Mouse (Mus musculus) B cell, adult 67 days (primary cell): ENCODE data around the gene Zcwpw1. TPM values are rescaled to one million over a fixed set of nuclear protein-coding genes. Genes with fewer than 3 reads are reported as not detected.

Experiments
- total RNA-seq, 2 experiments: library from RNA; stranded (reverse); gene quantifications; 4 replicates each; pipeline ENCODE4 v1.2.4; 2023

Gene Zcwpw1
- total RNA-seq: 10 to 100 TPM; 21.1 to 23.3 TPM

DNA sequence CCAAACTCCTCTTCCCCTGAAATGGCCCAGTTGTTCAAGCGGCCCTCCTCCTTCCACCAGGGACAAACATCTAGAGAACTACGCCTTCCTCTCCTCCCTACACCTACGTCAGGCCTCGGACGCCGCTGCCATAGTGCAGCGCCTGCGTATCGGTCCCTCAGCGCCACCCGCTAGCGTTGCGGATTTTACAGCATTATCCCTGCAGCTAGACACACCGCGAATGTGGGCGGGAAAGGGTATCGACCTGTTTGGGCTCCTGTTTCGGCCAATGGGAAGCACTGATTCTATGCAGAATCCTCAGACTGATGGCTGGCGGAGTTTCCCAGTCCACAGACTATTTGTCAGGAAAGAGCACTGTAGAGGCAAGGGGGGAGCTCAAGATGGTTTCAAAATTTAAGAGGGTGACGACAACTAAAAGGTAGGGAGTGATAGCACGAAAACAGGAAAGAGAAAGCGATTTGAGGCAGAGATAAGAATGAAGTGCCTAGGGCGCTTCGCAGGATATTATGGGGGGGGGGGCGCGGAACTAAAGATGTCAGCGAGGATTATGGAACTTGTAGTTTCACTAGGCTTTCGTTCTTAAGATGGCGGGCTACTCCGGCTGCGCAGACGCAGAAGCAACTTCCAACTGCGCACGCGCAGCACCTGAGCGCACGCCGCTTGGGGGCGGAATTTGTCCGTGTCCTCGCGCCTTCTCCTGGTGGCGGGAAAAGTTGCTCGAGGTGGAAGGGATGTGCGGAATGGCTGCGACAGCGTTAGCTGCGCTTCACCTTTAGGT lies at the start of gene Zcwpw1, which contains the start of gene Mepce:
Zcwpw1 (plus strand) TSS at position 648 of the 778 bp plus-strand sequence.
Mepce (minus strand) TSS at position 505 of the 778 bp plus-strand sequence.

GRCm38 (mm10) chr5:137741023-137741931 lies 46.3 kb upstream of the Zcwpw1 start, which contains the start of gene Nyap1:
Gene Nyap1 (minus strand): TSS chr5:137741607.

GRCm38 (mm10) chr5:137745214-137746171 lies 42.1 kb upstream of the Zcwpw1 start, which contains the start of gene Tsc22d4:
Gene Tsc22d4 (plus strand): TSS chr5:137745730.

GRCm38 (mm10) chr5:137778635-137779034 lies 9.0 kb upstream of the Zcwpw1 start, which contains the start of gene Ppp1r35:
Gene Ppp1r35 (plus strand): TSS chr5:137778849.

DNA sequence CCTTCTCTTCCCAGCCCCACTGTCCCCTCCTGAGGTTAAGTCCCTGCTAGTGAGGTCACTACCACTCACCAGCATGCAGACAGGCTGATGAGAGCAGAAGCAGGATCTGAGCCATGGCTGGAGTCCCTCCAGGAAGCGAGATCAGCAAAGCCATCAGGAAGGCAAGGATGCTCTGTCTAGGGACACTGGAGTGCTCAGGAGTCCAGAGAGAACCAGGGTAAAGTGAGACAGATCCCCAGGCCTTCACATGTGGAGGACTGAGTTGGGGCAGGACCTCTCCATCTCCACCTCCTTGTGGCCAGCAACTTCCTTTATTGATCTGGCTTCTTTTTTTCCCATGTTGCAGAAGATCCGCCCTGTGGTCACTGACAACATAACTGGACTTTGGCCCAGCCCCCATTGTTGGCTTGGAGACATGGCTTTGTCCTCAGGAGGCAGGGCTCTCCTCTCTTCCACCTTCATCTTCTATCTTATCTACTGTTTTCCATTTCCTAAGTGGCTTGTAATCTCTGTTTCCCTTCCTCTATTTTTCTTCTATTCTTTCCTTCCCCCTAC lies 48.4 kb downstream of the Zcwpw1 start, which contains the start of gene Pilra:
Pilra (minus strand) TSS at position 316 of the 555 bp plus-strand sequence.

GRCm38 (mm10) chr5:137857960-137858710 lies 70.5 kb downstream of the Zcwpw1 start, which contains the start of gene Pilrb1:
Gene Pilrb1 (minus strand): TSS chr5:137858106.

GRCm38 (mm10) chr5:137871644-137872380 lies 84.2 kb downstream of the Zcwpw1 start, which contains the start of gene Pilrb2:
Gene Pilrb2 (minus strand): TSS chr5:137871815.

Other genes starting within 250 kb of the Zcwpw1 start
- not detected for gene Actl6b, start 234.3 kb upstream of the Zcwpw1 start, total RNA-seq
- gene Tfr2, start 218.0 kb upstream of the Zcwpw1 start, total RNA-seq: 1 to 10 TPM in 1 of 2 experiments, not detected in 1; 1.2 TPM
- gene Mospd3, start 186.7 kb upstream of the Zcwpw1 start, total RNA-seq: 10 to 100 TPM; 35.1 to 36.0 TPM
- gene Pcolce, start 174.0 kb upstream of the Zcwpw1 start, total RNA-seq: 1 to 10 TPM in 1 of 2 experiments, not detected in 1; 1.6 TPM
- gene Fbxo24, start 158.8 kb upstream of the Zcwpw1 start, total RNA-seq: under 1 TPM in 1 of 2 experiments, not detected in 1; 0.39 TPM
- 100 to 1,000 TPM; 216 to 222 TPM for gene Lrch4, start 158.7 kb upstream of the Zcwpw1 start, total RNA-seq
- gene Gm20605, start 158.6 kb upstream of the Zcwpw1 start, total RNA-seq: 10 to 100 TPM; 65.4 to 76.3 TPM
- gene Sap25, start 146.5 kb upstream of the Zcwpw1 start, total RNA-seq: 100 to 1,000 TPM; 113 to 123 TPM
- gene Irs3, start 142.1 kb upstream of the Zcwpw1 start, total RNA-seq: not detected
- 10 to 100 TPM; 17.9 to 21.4 TPM for gene Agfg2, start 103.1 kb upstream of the Zcwpw1 start, total RNA-seq
- gene Nyap1, start 46.2 kb upstream of the Zcwpw1 start, total RNA-seq: under 1 TPM; 0.21 to 0.78 TPM
- gene Tsc22d4, start 42.1 kb upstream of the Zcwpw1 start, total RNA-seq: 100 to 1,000 TPM; 233 to 247 TPM
- 10 to 100 TPM; 26.7 to 28.6 TPM for gene Ppp1r35, start 8.9 kb upstream of the Zcwpw1 start, total RNA-seq
- 10 to 100 TPM; 76.0 to 99.8 TPM for gene Mepce, start 143 bp upstream of the Zcwpw1 start, total RNA-seq
- gene Pilra, start 48.5 kb downstream of the Zcwpw1 start, total RNA-seq: 1 to 10 TPM; 2.1 to 2.2 TPM
- 1 to 10 TPM in 1 of 2 experiments, not detected in 1; 3.2 TPM for gene Pilrb1, start 70.3 kb downstream of the Zcwpw1 start, total RNA-seq
- 1 to 10 TPM in 1 of 2 experiments, not detected in 1; 1.1 TPM for gene Pilrb2, start 84.0 kb downstream of the Zcwpw1 start, total RNA-seq
- gene Cyp3a13, start 133.8 kb downstream of the Zcwpw1 start, total RNA-seq: not detected
- gene Gjc3, start 175.3 kb downstream of the Zcwpw1 start, total RNA-seq: not detected
- gene Azgp1, start 193.7 kb downstream of the Zcwpw1 start, total RNA-seq: not detected
- not detected for gene Smok3a, start 233.5 kb downstream of the Zcwpw1 start, total RNA-seq
- not detected for gene Smok3b, start 233.6 kb downstream of the Zcwpw1 start, total RNA-seq